Mouse (Mus musculus): ENCODE results near the gene Fbn1. TPM values are rescaled to one million over a fixed set of nuclear protein-coding genes. Genes with fewer than 3 reads are reported as not detected.

Fbn1 gene
- total and polyA plus RNA-seq, 2 experiments from 2014 or later = 12.7 to 127 TPM

- no peak for DNase-seq (ENCODE audit: low spot score)
- Histone ChIP-seq H3K4me3 (ENCODE audit: low read depth, low read length) (no peak overlapping the region), H3K36me3 (replicated peaks; ENCODE audit: control insufficient read depth, insufficient read depth, low read length) (no peaks in the 10 kb centered on the region), H3K4me1 (ENCODE audit: control insufficient read depth, insufficient read depth) (peaks cover 4% of the 10 kb centered on the region; the same call in 1 of the 2 replicates), H3K4me2 (ENCODE audit: low read depth, low read length) (no peak overlapping the region), H3K9me3 (replicated peaks; ENCODE audit: control insufficient read depth, low read length) (no peaks in the 10 kb centered on the region), H3K27ac (ENCODE audit: low read depth) (no peak overlapping the region; the same call in 1 of the 2 replicates), H3K27me3 (ENCODE audit: control insufficient read depth, insufficient read depth, low read length) (no peaks in the 10 kb centered on the region), H3K9ac (replicated peaks; ENCODE audit: low read depth, low read length) (no peak overlapping the region)
- WGBS = 73% methylated on average over 4 of the region's 4 CpGs
- ATAC-seq (ENCODE audit: insufficient read depth, low read depth) = no peak
- no peak for TF ChIP-seq EP300 (IDR thresholded peaks at IDR 0.05; ENCODE audit: low read depth)
- no peak for TF ChIP-seq CTCF (IDR thresholded peaks at IDR 0.05; ENCODE audit: low read depth)
Observed at GRCm38 (mm10) chr2:125481116-125481515, 26.7 kb downstream of the Fbn1 start.

- no peaks in the 10 kb centered on the region for H3K9me3 ChIP-seq (replicated peaks; ENCODE audit: control insufficient read depth, low read length)
- ATAC-seq (ENCODE audit: insufficient read depth, low read depth) = peak; percentile 34; the same call in 1 of the 2 replicates
Observed at GRCm38 (mm10) chr2:125480057-125480456, 27.7 kb downstream of the Fbn1 start.

GRCm38 (mm10) chr2:125478705-125479104 is 29.1 kb downstream of the Fbn1 start:
- Histone ChIP-seq H3K4me2 (ENCODE audit: low read depth, low read length) (no peak overlapping the region), H3K27ac (ENCODE audit: low read depth) (no peak overlapping the region), H3K9ac (replicated peaks; ENCODE audit: low read depth, low read length) (no peak overlapping the region), H3K36me3 (replicated peaks; ENCODE audit: control insufficient read depth, insufficient read depth, low read length) (no peaks in the 10 kb centered on the region), H3K27me3 (ENCODE audit: control insufficient read depth, insufficient read depth, low read length) (no peaks in the 10 kb centered on the region), H3K4me3 (ENCODE audit: low read depth, low read length) (no peak overlapping the region), H3K9me3 (replicated peaks; ENCODE audit: control insufficient read depth, low read length) (no peaks in the 10 kb centered on the region), H3K4me1 (ENCODE audit: control insufficient read depth, insufficient read depth) (peaks cover 15% of the 10 kb centered on the region; the same call in 1 of the 2 replicates)
- DNase-seq (ENCODE audit: low spot score) (no peak), ATAC-seq (ENCODE audit: insufficient read depth, low read depth) (no peak)
- TF ChIP-seq CTCF (IDR thresholded peaks at IDR 0.05; ENCODE audit: low read depth) (no peak), EP300 (IDR thresholded peaks at IDR 0.05; ENCODE audit: low read depth) (no peak)
- 54% methylated on average over 4 of the region's 4 CpGs for WGBS

More at GRCm38 (mm10) chr2:125480057-125480456, 27.7 kb downstream of the Fbn1 start:
- Histone ChIP-seq H3K27ac (ENCODE audit: low read depth) (no peak overlapping the region), H3K4me2 (ENCODE audit: low read depth, low read length) (no peak overlapping the region), H3K4me3 (ENCODE audit: low read depth, low read length) (no peak overlapping the region), H3K9ac (replicated peaks; ENCODE audit: low read depth, low read length) (no peak overlapping the region), H3K27me3 (ENCODE audit: control insufficient read depth, insufficient read depth, low read length) (no peaks in the 10 kb centered on the region), H3K4me1 (ENCODE audit: control insufficient read depth, insufficient read depth) (peaks cover 10% of the 10 kb centered on the region; the same call in 1 of the 2 replicates), H3K36me3 (replicated peaks; ENCODE audit: control insufficient read depth, insufficient read depth, low read length) (no peaks in the 10 kb centered on the region)
- no peak for TF ChIP-seq CTCF (IDR thresholded peaks at IDR 0.05; ENCODE audit: low read depth)
- no peak for TF ChIP-seq EP300 (IDR thresholded peaks at IDR 0.05; ENCODE audit: low read depth)
- DNase-seq (ENCODE audit: low spot score) = no peak
- 50% methylated on average over 5 of the region's 5 CpGs for WGBS

- Histone ChIP-seq H3K4me1 (ENCODE audit: control insufficient read depth, insufficient read depth) (peaks cover 22% of the 10 kb centered on the region; the same call in 1 of the 2 replicates), H3K4me2 (ENCODE audit: low read depth, low read length) (no peak overlapping the region), H3K36me3 (replicated peaks; ENCODE audit: control insufficient read depth, insufficient read depth, low read length) (no peaks in the 10 kb centered on the region), H3K27me3 (ENCODE audit: control insufficient read depth, insufficient read depth, low read length) (no peaks in the 10 kb centered on the region), H3K9me3 (replicated peaks; ENCODE audit: control insufficient read depth, low read length) (no peaks in the 10 kb centered on the region), H3K27ac (ENCODE audit: low read depth) (no peak overlapping the region), H3K4me3 (ENCODE audit: low read depth, low read length) (no peak overlapping the region), H3K9ac (replicated peaks; ENCODE audit: low read depth, low read length) (no peak overlapping the region)
- no peak for TF ChIP-seq EP300 (IDR thresholded peaks at IDR 0.05; ENCODE audit: low read depth)
- no peak for TF ChIP-seq CTCF (IDR thresholded peaks at IDR 0.05; ENCODE audit: low read depth)
- DNase-seq (ENCODE audit: low spot score) (no peak), ATAC-seq (ENCODE audit: insufficient read depth, low read depth) (no peak)
- WGBS = 63% methylated on average over 3 of the region's 3 CpGs
Observed at GRCm38 (mm10) chr2:125477367-125477766, 30.4 kb downstream of the Fbn1 start.

GRCm38 (mm10) chr2:125476231-125476630 is 31.6 kb downstream of the Fbn1 start:
- Histone ChIP-seq H3K27me3 (ENCODE audit: control insufficient read depth, insufficient read depth, low read length) (no peaks in the 10 kb centered on the region), H3K27ac (ENCODE audit: low read depth) (peak overlapping the region; percentile 46), H3K4me3 (ENCODE audit: low read depth, low read length) (no peak overlapping the region), H3K9me3 (replicated peaks; ENCODE audit: control insufficient read depth, low read length) (no peaks in the 10 kb centered on the region), H3K36me3 (replicated peaks; ENCODE audit: control insufficient read depth, insufficient read depth, low read length) (no peaks in the 10 kb centered on the region), H3K4me2 (ENCODE audit: low read depth, low read length) (no peak overlapping the region), H3K4me1 (ENCODE audit: control insufficient read depth, insufficient read depth) (peaks cover 22% of the 10 kb centered on the region; the same call in 1 of the 2 replicates), H3K9ac (replicated peaks; ENCODE audit: low read depth, low read length) (no peak overlapping the region)
- no peak for DNase-seq (ENCODE audit: low spot score)
- WGBS = 42% methylated on average over 3 of the region's 3 CpGs
- TF ChIP-seq EP300 (IDR thresholded peaks at IDR 0.05; ENCODE audit: low read depth) = no peak
- TF ChIP-seq CTCF (IDR thresholded peaks at IDR 0.05; ENCODE audit: low read depth) = no peak
- ATAC-seq (ENCODE audit: insufficient read depth, low read depth) = no peak

GRCm38 (mm10) chr2:125474690-125475089 is 33.1 kb downstream of the Fbn1 start:
- TF ChIP-seq CTCF (IDR thresholded peaks at IDR 0.05; ENCODE audit: low read depth) (no peak), EP300 (IDR thresholded peaks at IDR 0.05; ENCODE audit: low read depth) (peak; percentile 70)
- no peaks in the 10 kb centered on the region for H3K9me3 ChIP-seq (replicated peaks; ENCODE audit: control insufficient read depth, low read length)
- peaks cover 22% of the 10 kb centered on the region; the same call in 1 of the 2 replicates for H3K4me1 ChIP-seq (ENCODE audit: control insufficient read depth, insufficient read depth)
- no peak for ATAC-seq (ENCODE audit: insufficient read depth, low read depth)
- WGBS = 61% methylated on average over 5 of the region's 5 CpGs
- H3K4me2 ChIP-seq (ENCODE audit: low read depth, low read length) = no peak overlapping the region
- no peaks in the 10 kb centered on the region for H3K27me3 ChIP-seq (ENCODE audit: control insufficient read depth, insufficient read depth, low read length)
- no peaks in the 10 kb centered on the region for H3K36me3 ChIP-seq (replicated peaks; ENCODE audit: control insufficient read depth, insufficient read depth, low read length)
- no peak for DNase-seq (ENCODE audit: low spot score)
- H3K27ac ChIP-seq (ENCODE audit: low read depth) = no peak overlapping the region
- no peak overlapping the region for H3K4me3 ChIP-seq (ENCODE audit: low read depth, low read length)
- H3K9ac ChIP-seq (replicated peaks; ENCODE audit: low read depth, low read length) = no peak overlapping the region
